Mouse (Mus musculus): ENCODE data around the gene Gtf2h1.

DNA sequence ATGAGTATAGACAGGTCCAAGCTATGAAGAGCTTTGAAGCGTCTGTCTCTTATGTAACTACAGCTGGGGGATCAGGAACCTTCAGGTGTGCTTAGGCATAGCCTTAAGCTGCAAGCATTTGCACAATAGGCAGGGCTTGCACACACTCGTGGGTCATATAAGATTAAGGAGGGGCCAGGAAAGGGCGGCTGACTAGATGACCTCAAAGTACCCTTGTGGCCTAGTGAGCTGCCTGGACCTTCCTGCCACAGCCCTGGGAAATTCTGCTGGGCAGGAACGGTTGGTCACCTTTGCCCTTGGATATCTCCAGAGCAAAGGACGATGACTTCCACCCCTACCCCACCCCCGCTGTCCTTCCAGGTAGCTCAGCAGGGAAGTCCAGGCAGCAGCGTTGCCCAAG, 43.5 kb downstream of the Gtf2h1 start:
- TF ChIP-seq POLR2A (IDR thresholded peaks at IDR 0.05; ENCODE audit: low read depth, low read length) (no peak), CTCF (IDR thresholded peaks at IDR 0.05; ENCODE audit: extremely low read depth, insufficient read length, insufficient replicate concordance, low read depth, low read length) (no peak)
